Mouse (Mus musculus): Measurements from ENCODE around the gene Gna15.

Gene Gna15

DNA sequence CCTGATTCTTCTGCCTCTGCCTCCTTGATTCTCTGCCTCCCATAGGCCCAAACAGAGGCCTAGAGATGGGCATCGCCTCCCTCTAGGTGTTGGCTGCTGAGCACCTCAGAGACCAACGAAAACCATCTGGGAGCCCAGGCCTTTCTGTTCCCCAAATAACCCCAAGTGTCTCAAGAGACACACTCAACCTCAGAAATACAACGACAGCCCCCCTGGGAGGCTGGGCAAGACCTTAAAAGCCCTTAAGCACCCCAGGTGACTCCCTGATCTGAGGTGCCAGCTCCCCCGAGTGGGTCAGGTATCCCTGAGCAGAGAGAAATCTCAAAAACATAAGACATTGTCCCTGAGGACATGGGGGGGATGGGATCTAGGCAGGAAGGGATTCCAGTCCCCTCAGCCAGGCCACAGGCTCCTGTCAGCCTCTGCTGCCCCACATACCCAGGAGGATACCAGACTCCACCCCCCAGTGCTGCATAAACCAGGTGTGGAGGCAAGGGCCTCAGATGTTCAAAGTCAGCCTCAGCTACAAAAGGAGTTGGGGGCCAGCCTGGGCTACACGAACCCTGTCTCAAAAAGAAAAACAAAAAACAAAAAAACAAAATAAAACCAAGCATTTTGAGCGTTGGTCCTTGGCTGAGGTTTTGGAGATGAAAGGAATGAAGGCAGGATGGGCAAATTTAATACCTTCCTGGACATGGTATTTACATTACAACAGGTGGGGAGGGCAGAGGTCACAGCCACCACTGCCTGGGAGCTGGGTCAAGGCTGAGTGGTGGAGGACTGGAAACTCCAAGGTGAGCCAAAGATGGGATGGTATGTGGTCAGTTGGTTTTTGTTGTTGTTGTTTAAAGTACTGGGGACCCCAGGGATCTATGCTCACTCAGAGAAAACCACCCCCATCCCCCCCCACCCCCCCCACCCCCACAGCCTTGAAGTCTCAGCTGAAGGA, 30.1 kb upstream of the Gna15 start:
- DNase-seq, result no peak

DNA sequence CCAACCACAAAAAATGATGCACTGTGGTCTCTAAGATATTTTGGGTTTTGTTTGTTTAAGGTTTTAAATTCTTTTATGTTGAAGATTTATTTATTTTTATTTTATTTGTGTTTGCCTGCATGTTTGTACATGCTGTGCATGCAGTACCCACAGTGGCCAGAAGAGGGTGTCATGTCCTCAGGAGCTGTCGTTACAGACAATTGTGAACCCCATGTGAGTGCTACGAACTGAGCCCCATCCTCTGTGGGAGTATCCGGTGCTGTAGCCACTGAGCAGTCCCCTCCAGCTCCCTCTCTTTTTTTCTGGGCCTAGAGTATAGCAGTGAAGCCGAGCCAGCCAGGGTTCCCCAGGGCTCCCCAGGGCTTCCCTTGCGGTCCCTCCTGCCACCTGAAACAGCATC, 29.2 kb upstream of the Gna15 start:
- no peak for DNase-seq

DNA sequence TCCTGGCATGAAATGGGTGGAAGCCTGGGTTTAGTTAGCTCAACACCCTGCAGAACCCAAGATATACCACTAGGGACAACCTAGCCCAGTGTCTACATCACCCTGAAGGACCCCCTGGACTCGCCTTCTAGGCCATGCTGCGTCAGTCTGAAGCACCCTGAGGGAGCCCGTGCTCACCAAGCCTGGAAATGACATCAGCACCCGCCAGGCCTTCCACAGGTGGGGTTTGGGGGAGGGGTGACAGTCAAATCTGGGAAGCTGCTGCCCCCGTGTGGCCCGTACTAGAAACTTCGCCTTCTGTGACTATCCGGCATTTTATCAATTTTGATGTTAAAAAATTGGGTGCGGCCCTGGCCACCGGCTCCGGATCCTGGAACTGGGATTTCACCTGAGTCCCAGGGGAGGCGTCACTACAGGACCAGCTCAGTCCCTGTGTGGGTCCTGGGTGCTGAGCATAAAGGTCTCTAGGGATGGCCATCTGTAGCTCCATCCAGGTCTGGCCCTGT, 27.6 kb upstream of the Gna15 start:
- DNase-seq, result peak; percentile 68 to 79

DNA sequence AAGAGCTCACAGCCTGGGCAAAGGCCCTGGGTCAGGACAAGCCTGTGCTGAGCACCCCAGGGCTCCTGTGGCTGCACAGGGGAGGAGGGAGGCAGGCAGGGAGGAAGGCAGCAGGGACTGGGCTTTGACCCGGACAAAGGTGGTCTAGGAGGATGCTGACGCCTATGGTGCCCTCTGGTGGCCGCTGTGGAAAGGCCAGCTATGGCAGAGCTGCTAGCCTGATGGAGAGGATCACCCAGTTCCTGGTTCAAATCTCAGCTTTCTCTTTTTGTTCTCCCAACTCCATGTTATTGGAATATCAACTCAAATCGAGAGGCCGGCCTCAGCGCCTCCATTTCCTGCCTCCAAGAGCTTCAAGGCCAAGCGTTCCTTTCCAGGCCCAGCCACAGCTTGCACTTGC, 26.2 kb upstream of the Gna15 start:
- DNase-seq, result peak; percentile 64 to 80

DNA sequence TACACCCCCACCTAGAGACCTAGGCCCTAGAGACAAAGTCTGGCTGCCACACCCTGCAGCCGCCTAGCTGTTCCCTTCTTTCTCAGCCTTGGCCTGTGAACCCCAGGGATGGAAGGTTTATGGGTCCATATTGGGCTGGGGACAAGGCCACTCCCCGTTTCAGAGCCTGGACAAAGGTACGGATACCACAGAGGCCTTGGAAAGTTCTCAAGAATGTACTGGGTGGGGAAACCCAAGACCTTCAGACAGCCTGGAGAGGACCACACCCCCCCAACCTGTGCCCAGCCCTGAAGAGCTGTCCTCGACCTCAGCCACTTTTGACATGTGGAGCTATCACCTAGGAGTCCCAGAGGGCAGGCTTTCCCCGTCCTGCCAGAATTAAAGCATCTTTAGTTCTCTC, 24.9 kb upstream of the Gna15 start:
- no peak for DNase-seq

DNA sequence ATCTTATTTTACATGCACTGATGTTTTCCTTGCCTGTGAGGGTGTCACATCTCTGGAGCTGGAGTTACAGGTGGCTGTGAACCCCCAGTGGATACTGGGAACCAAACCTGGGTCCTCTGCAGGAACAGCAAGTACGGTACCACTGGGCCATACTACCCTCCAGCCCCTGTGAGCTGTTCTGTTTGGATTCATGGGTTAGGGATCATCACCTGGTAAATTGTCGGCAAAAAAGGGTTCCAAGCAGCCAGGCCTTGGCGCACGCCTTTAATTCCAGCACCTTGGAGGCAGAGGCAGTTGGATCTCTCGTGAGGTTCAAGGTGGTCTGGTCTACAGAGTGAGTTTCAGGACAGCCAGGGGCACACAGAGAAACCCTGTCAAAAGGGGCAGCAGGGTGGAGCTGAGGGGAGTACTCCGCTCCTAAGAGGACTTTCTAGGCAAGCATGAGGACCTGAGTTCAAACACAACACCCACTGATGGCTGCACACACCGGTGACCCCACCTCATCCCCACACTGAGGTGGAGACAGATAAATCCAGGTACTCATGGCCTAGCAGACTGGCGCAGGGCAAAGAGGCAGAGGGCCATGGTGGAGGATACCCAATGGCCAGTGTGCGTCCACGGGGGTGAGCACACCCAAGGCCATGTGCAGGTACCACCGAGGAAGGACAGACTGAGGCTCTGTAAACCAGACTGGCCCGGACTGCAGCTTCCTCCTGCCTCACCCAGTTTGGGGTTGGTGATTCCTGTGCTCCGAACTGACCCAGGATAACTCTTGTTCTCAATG, 23.0 kb upstream of the Gna15 start:
- DNase-seq, result no peak

DNA sequence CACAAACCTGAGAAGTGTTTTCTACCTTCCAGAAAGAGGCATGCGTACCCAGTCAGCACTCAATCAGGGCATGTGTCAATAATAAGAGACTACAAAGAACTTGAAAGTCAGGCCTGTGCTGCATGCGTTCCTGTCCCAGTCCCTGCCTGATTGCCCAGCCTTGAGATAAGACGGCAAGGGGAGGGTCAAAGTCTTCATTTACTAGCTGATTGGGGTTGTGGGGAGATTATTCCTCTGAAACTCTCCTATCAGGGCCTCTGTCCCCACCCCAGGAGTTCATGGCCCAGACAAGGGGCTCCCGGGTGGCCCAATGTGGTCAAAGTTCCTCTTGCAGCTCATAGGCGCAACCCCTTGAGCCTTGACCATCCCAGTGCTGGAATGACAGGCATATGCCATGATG, 22.3 kb upstream of the Gna15 start:
- DNase-seq, result no peak

DNA sequence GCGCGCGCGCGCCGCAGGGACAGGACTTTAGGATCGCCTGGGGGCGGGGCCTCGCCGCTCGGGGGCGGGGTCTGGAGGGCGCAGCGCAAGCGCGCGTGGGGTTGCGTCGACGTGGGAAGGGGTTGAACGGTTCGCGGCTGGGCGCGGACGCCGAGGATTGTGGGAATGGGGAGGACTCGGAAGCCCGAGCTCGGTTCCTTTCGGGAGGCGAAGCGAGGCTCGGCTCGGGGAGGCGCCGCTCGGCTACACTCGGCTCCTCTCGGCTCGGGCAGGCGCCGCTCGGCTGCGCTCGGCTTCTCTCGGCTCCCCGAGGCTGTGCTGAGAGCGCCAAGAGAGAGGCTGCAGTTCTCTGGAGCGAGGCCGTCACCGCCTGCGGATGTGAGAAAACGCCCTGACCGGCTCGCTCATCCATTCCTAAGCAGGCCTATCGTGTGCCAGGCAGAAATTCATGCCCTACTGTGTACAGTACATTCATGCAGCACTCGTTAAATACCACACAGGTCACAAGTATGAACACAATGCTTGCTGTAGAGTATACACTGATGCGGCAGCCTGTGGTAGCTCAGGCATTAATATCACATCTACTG, 21.2 kb upstream of the Gna15 start, which contains the start of gene Gna11:
TSS of gene Gna11 (minus strand) at position 30 of the 587 bp plus-strand sequence.
- DNase-seq, result peak; percentile 100

DNA sequence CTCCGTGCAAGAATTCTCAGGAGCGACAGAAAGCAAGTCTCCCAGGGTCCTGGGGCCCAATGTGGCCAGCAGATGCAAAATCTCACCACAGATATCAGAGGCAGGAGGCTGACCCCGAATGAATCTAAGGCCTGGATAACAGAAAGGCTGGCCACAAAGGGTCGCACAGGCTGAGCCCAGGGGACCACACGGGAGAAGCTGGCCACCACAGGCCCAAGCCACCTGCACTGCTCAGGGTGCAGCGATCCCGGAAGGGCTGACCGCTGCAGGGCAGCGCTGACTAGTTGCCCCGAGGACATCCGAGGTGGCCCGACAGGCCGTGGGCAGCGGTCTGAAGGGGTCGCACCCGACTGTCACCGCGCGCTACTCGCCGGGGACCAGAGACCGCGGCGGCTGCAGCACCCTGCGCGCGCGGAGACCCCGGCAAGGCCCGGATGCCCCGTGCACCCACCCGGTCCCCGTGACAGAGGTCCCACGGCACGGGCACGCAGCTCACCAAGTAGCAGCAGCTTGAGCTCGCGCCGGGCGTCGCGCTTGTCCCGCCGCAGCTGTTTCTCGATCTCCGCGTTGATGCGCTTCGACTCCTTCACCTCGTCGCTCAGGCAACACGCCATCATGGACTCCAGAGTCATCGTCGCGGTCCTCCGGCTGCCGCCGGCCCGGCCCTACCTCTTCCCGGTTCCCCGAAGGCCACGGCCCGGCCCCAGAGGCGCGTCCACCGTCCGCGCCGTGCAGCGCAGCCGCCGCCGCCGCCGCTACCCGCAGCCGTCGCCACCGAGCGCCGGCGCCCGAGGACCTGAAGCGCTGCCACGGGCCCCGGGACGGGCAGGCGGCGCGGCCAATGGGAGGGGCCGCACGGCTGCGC, 20.5 kb upstream of the Gna15 start:
- DNase-seq, result no peak

DNA sequence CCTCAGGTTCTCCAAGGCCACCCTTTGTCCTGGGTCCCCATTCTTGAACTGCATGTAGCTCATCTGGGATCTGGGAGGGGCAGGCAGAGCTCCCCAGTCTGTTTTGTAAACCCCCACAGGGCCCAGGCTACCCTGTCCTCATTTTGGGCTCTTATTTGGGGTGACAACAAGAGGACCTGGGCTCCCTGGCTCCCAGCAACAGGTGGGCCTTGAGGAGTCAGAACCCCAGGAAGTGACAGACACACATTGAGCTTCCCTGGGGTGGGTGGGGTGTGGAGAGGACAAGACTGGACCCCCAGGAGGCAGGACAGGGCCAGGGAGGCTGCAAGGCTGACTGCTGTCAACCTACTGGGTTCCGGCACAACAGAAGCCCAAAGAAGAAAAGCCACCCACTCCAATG, 19.6 kb upstream of the Gna15 start:
- DNase-seq, result no peak

DNA sequence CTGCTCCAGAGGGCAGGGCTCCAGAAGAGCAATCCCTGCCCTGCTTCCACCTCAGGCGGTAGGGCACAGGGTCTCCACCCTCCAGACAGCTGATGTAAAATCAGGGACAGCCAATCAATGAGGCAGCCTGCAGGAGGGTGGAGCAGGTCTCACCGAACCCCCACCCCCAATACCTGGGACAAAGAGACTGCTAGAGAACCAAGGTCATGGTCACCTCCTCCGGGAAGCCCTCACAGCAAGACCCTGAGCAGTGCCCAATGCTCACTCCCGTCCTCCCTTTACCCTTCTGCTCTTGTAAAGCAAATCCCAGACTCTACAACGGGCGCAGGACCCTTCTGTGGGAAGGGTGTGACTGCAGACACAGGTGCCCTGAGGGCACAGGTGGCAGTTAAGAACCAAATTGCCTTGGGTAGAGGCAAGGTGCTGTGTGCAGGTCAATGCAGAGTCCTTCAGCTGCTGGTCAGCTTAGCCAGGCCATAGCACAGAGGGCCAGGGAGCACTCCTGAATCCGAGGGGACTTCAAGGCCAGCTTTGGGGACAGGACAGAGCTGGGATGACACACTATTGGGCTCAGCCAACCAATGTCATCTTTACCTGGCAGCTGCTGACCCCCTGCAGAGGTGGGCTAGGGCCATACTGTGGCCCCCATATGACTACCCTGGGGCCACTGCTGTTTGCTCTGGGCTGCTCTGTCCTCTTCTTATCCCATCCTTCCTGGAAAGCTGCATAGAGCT, 18.9 kb upstream of the Gna15 start:
- DNase-seq, result no peak

DNA sequence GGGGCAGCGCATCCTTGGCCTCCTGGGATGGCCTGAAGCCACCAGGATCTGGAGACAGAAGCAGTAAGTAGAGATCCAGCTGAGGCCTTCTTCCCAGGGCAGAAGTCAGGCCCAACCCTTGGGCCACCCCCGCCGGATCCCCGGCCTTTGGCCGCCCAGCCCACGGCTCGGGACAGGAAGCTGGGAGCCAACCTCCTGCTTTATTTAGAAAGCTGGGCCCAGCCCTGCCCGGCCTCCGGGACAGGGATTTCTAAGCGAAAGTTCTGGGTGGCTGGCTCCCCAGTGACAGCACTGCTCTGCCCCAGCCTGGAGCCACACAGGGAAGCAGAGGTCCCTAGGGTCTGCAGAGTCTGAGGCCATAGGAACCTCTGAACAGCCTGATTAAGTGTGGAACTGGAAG, 17.8 kb upstream of the Gna15 start:
- no peak for DNase-seq

DNA sequence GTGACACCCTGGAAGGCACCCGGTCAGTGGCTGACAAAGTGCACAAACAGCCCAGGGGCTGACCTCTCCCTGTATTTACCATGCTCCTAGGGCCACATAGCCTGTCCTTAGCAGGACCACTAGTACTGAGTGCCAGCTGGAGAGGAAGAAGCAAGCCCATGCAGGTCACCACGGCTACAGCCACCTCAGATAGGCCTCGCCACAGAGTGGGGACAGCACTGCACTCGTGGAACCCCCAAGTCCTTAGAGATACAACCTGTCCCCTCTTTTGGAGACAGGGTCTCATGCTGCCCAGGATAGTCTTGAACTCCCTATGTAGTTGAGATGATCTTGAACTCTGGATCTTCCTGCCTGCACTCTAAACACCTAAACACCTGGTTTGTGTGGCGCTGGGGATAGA, 17.3 kb upstream of the Gna15 start:
- no peak for DNase-seq

DNA sequence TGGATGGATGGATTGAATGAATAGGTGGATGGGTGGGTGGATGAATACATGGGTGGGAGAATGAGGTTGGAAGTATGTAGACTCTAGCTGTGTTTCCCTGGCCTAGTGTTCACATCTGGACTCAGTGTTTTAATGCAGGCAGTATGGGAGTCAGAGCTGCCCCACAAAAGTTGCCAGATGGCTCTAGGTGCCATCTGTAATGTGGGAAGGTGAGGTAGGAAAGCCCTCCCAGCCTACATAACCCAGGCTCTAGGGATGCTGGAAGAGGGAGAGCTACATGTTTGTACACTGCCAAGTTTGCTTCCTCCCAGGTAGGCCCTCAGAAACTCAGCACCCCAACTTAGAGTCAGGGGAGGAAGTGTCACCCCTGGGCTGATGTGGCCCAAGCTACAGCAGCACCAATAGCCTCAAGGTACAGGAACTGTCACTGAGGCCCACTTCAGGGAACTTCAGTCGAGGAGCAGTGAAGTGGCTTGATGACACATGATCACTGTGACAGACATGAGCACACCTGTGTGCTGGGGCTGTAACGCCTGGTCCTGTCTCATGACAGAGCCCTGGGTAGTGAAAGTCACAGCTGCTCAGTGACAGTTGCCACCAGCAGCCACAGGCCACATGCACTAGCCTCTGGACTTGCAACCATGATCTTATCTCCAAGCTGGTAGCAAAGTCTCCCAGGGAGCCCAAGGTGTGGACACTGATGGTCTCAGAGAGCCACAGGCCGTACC, 14.5 kb upstream of the Gna15 start:
- no peak for DNase-seq

DNA sequence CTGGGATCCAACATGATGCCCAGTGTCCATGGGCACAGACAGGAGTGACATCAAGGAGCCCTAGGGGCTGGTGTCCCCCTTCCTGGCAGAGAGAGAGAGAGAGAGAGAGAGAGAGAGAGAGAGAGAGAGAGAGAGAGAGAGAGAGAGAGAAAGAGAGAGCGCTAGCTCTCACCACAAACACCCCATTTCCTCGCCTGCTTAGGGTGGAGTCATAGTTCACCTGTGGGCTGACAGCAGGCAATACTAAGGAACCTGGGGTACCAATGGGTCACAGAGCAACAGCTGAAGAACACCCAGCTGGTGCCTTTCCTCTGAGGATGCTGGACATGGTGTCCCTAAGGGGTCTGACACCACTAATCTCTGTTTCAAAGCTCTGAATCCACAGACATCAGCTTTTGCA, 13.4 kb upstream of the Gna15 start:
- no peak for DNase-seq

DNA sequence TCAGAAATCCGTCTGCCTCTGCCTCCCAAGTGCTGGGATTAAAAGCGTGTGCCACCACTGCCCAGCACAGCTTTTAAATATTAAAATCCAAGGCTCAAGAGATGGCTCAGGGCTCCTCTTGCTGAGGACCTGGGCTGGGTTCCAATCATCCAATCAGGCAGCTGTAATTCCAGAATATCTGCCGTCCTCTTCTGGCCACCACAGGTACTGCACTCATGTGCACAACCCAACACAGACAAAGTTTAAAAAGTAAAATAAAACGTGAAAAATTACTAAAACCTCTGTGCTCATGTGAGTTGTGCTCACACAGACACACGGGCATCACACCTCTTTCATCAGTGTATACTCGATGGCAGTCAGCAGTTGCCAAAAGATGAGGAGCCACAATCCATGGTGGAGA, 12.7 kb upstream of the Gna15 start:
- no peak for DNase-seq

DNA sequence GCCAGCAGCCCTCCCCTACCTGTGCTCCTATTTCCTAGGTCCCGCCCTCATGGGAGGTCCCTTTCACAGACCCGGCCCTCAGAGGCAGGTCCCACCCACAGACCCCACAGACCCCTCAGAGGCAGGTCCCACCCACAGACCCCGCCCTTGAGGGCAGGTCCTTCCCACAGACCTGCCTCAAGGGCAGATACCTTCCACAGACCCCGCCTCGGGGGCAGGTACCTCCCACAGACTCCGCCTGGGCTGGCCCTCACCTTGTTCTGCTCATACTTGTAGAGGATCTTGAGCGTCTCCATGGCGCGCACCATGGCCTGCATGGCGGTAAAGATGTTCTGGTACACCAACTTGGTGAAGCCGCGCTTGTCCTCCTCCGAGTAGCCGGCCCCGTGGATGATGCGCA, 10.8 kb upstream of the Gna15 start:
- DNase-seq, result no peak

DNA sequence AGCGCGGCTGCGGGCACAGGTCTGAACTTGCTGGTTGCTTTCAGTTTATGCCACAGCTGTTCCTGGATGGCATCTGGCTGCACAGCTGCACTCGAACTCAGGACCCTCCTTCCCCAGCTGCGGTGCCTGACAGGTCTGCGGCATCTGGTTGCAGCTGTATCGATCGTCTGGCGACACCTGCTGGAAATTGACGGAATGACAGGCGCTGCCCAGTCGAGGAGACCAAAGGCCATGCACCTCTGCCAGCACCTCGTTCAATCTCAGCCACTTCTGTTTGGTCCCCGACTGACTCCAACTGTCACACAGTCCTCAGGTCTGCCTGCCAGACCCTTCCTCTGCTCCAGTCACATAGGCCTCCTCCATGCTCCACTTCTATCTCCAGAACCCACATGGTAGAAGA, 2.8 kb upstream of the Gna15 start:
- DNase-seq, result peak; percentile 78 to 92

DNA sequence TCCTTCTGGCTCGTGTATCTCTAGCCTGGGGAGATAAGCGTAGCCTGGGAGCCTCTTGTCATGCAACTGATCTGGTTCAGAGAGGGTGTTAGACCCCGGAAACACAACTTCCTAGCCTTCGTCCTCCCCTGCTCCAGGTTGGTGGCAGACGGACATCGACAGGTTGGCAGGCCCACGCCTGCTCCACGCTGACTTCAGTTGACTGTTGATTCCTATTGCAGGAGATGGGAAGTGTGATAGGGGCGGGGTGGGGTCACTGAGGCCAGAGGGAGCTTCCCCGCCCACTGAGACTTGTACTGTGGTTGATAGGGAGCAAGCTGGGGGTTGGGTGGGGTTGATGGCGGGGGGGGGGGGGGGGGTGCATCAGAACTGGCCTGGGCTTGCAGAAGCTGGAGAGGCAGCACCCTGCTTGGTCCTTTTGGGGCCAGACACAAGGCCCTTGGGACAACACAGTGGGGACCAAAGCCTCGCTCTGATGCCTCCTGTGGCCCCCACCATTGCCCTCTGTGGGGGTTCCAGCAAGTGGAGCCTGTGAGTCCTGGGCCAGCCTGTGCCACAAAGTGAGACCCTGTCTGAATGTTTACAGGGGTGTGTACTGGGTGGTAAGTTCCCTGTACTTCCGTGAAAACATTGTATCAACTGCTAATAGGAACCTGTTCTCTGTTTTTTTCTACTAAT, 1.1 kb upstream of the Gna15 start:
- DNase-seq, result no peak

DNA sequence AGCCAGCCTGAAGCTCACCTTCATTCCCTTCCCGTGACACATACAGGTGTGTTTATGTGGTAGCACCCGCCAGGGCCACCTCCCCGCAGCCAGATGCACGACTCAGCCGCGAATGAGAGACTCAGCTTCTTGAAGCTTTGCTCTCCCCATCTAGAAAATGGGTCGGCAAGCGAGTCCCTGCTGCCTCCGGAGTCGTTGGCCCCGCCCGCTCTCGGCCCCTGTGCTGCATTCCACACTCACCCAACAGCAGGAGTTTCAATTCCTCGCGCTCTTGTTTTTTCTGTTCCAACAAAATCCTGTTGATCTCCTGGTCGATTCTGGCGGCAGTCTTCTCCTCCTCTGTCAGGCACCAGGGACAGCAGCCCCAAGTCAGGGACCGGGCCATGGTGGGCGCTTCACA, 455 bp downstream of the Gna15 start:
- peak in 1 of 2 experiments; percentile 39 for DNase-seq

Measured in spleen, adult 18-20 months (tissue).